Mouse (Mus musculus): ENCODE data around the gene Gm20695.

Gene Gm20695

GRCm38 (mm10) chr16:3895173-3895792 is 10.8 kb downstream of the Gm20695 start:
- peak; percentile 92 for DNase-seq (ENCODE audit: low read depth)

- DNase-seq (ENCODE audit: low read depth), result no peak
Observed at GRCm38 (mm10) chr16:3896046-3896445, 11.6 kb downstream of the Gm20695 start.

- DNase-seq (ENCODE audit: low read depth), result no peak
Observed at GRCm38 (mm10) chr16:3896553-3896952, 12.1 kb downstream of the Gm20695 start.

- no peak for DNase-seq (ENCODE audit: low read depth)
Observed at GRCm38 (mm10) chr16:3907471-3907870, 23.0 kb downstream of the Gm20695 start.

- DNase-seq (ENCODE audit: low read depth), result peak; percentile 97
Observed at GRCm38 (mm10) chr16:3908537-3909111, 24.2 kb downstream of the Gm20695 start, which contains the start of the genes 1700037C18Rik and Cluap1. Gene 1700037C18Rik (minus strand): TSS chr16:3908689. Gene Cluap1 (plus strand): TSS chr16:3908801.

- no peak for DNase-seq (ENCODE audit: low read depth)
Observed at GRCm38 (mm10) chr16:3909118-3909517, 24.7 kb downstream of the Gm20695 start.

GRCm38 (mm10) chr16:3920756-3921155 is 36.3 kb downstream of the Gm20695 start:
- peak; percentile 32 for DNase-seq (ENCODE audit: low read depth)

GRCm38 (mm10) chr16:3923515-3923914 is 39.1 kb downstream of the Gm20695 start:
- no peak for DNase-seq (ENCODE audit: low read depth)

GRCm38 (mm10) chr16:3923966-3924365 is 39.5 kb downstream of the Gm20695 start:
- DNase-seq (ENCODE audit: low read depth), result peak; percentile 24

GRCm38 (mm10) chr16:3928582-3928981 is 44.1 kb downstream of the Gm20695 start:
- DNase-seq (ENCODE audit: low read depth), result no peak

- peak; percentile 77 for DNase-seq (ENCODE audit: low read depth)
Observed at GRCm38 (mm10) chr16:3929151-3929550, 44.7 kb downstream of the Gm20695 start.

- peak; percentile 88 for DNase-seq (ENCODE audit: low read depth)
Observed at GRCm38 (mm10) chr16:3933536-3933935, 49.1 kb downstream of the Gm20695 start.

- DNase-seq (ENCODE audit: low read depth), result peak; percentile 91
Observed at GRCm38 (mm10) chr16:3934091-3934490, 49.6 kb downstream of the Gm20695 start.

GRCm38 (mm10) chr16:3934701-3935100 is 50.3 kb downstream of the Gm20695 start:
- DNase-seq (ENCODE audit: low read depth), result peak; percentile 86

- DNase-seq (ENCODE audit: low read depth), result no peak
Observed at GRCm38 (mm10) chr16:3951141-3951540, 66.7 kb downstream of the Gm20695 start.

GRCm38 (mm10) chr16:3956369-3956768 is 71.9 kb downstream of the Gm20695 start:
- DNase-seq (ENCODE audit: low read depth), result no peak

- DNase-seq (ENCODE audit: low read depth), result peak; percentile 80
Observed at GRCm38 (mm10) chr16:3959261-3959660, 74.8 kb downstream of the Gm20695 start.

- no peak for DNase-seq (ENCODE audit: low read depth)
Observed at GRCm38 (mm10) chr16:3964990-3965389, 80.5 kb downstream of the Gm20695 start.

- no peak for DNase-seq (ENCODE audit: low read depth)
Observed at GRCm38 (mm10) chr16:3965534-3965933, 81.1 kb downstream of the Gm20695 start.
